ENCODE assay signal across 14 mouse cellular contexts in genomic region chr6:22064341-22064740, GRCm38 (mm10).
DNase-seq lines count a peak whose midpoint lies in the region; ATAC-seq lines count a peak whose summit lies in the region.
"Had no signal": no experiment of that assay in that cellular context is flagged by ENCODE, and none has a peak within 500 bp of the region (broad histone marks: within the 10 kb centered on the region; RNA-seq: fewer than 3 reads in every experiment).

No protein-coding gene starts in this region.

- H3K4me2 ChIP-seq in heart, embryonic 12.5 days = no peak overlapping the region
- H3K4me2 ChIP-seq in kidney, embryonic 15.5 days = no peak overlapping the region
- H3K4me2 ChIP-seq: hindbrain, embryonic 13.5 days; liver, embryonic 13.5 days; midbrain, embryonic 15.5 days had no signal

- no peak overlapping the region for H3K27ac ChIP-seq in heart, embryonic 12.5 days (ENCODE audit: poor library complexity, severe bottlenecking)
- peak overlapping the region; percentile 6; the same call in 1 of the 2 replicates for H3K27ac ChIP-seq in kidney, embryonic 15.5 days
- H3K27ac ChIP-seq: hindbrain, embryonic 13.5 days; left cerebral cortex, adult 2 months; liver, embryonic 13.5 days; midbrain, embryonic 15.5 days had no signal

- no peaks in the 10 kb centered on the region for H3K36me3 ChIP-seq in heart, embryonic 12.5 days
- 0 out of 2 replicates have a peak, but pooled peaks cover 10% of the 10 kb centered on the region for H3K36me3 ChIP-seq in kidney, embryonic 15.5 days
- H3K36me3 ChIP-seq: hindbrain, embryonic 13.5 days; liver, embryonic 13.5 days; midbrain, embryonic 15.5 days had no signal

- WGBS in heart, embryonic 12.5 days = 67% methylated on average over 4 of the region's 4 CpGs
- 52% methylated on average over 4 of the region's 4 CpGs for WGBS in kidney, embryonic 15.5 days

- H3K27me3 ChIP-seq in heart, embryonic 12.5 days (replicated peaks) = no peaks in the 10 kb centered on the region
- no peaks in the 10 kb centered on the region for H3K27me3 ChIP-seq in kidney, embryonic 15.5 days
- H3K27me3 ChIP-seq: hindbrain, embryonic 13.5 days; liver, embryonic 13.5 days; midbrain, embryonic 15.5 days had no signal

- no peak overlapping the region for H3K9ac ChIP-seq in heart, embryonic 12.5 days
- no peak overlapping the region for H3K9ac ChIP-seq in kidney, embryonic 15.5 days
- H3K9ac ChIP-seq: hindbrain, embryonic 13.5 days; liver, embryonic 13.5 days; midbrain, embryonic 15.5 days had no signal

- peak; percentile 98 for DNase-seq in heart, adult 11 months
- DNase-seq in urinary bladder, postnatal 25 days (ENCODE audit: low spot score) = peak; percentile 11
- no peak for DNase-seq in urinary bladder, postnatal 10 days (ENCODE audit: low spot score)
- peak; percentile 16 to 41 for DNase-seq in urinary bladder, postnatal 36 days (ENCODE audit: low spot score in 2 of 2)
- no peak for DNase-seq in right cerebral cortex, postnatal 4 days
- DNase-seq: cerebellum, postnatal 25 days; liver, embryonic 13.5 days had no signal

- H3K4me3 ChIP-seq in heart, embryonic 12.5 days = no peak overlapping the region
- no peak overlapping the region for H3K4me3 ChIP-seq in kidney, embryonic 15.5 days (replicated peaks)
- H3K4me3 ChIP-seq: hindbrain, embryonic 13.5 days; left cerebral cortex, adult 2 months; liver, embryonic 13.5 days; midbrain, embryonic 15.5 days had no signal

- no peak for ATAC-seq in heart, embryonic 12.5 days (ENCODE audit: insufficient number of reproducible peaks, low FRiP score)
- no peak for ATAC-seq in kidney, embryonic 15.5 days (replicated peaks; ENCODE audit: low FRiP score)
- ATAC-seq in monocyte, adult 5-6 weeks (replicated peaks; ENCODE audit: insufficient number of reproducible peaks, low FRiP score, low TSS enrichment, poor library complexity, severe bottlenecking) = no peak
- ATAC-seq: midbrain, embryonic 15.5 days; Patski had no signal

- no peaks in the 10 kb centered on the region for H3K4me1 ChIP-seq in heart, embryonic 12.5 days (replicated peaks)
- H3K4me1 ChIP-seq in kidney, embryonic 15.5 days = no peaks in the 10 kb centered on the region
- H3K4me1 ChIP-seq: hindbrain, embryonic 13.5 days; liver, embryonic 13.5 days; midbrain, embryonic 15.5 days had no signal

- no peaks in the 10 kb centered on the region for H3K9me3 ChIP-seq in heart, embryonic 12.5 days (replicated peaks)
- no peaks in the 10 kb centered on the region for H3K9me3 ChIP-seq in kidney, embryonic 15.5 days (replicated peaks)
- H3K9me3 ChIP-seq: hindbrain, embryonic 13.5 days; liver, embryonic 13.5 days; midbrain, embryonic 15.5 days had no signal

Comparison
In these comparisons a context has a peak if more than half of its experiments do, and no peak if none do; other contexts are left out.
1. DNase-seq: peak in heart, adult 11 months (single experiment), urinary bladder, postnatal 25 days (single experiment) and urinary bladder, postnatal 36 days (2 of 2); none in urinary bladder, postnatal 10 days (single experiment) and right cerebral cortex, postnatal 4 days (single experiment).